Comparison of ENCODE assay signal across 16 mouse cellular contexts in the genomic region with DNA sequence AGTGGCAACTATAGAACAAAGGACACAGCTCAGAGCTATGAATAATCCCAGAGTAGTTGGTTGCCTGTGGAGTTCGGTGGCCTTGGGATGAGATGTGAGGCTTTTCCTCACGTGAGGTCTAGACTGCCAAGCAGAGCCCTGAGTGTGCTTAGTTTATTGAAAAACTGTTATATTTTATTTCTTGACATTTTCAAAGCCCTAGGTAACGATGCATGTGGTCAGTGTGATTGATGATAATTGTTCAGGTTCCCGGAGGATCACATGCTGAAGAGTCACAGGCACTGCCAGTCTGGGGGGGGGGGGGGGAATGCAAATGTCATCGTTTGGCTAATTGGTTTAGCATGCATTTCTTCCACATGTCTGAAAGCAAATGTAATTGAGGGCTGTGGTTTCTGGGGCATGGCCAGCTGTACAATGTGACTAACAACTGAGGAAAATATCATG.
DNase-seq lines count a peak whose midpoint lies in the region; ATAC-seq and TF ChIP-seq lines count a peak whose summit lies in the region.
"Had no signal": no experiment of that assay in that cellular context is flagged by ENCODE, and none has a peak within 500 bp of the region (broad histone marks: within the 10 kb centered on the region; RNA-seq: fewer than 3 reads in every experiment).

No protein-coding gene starts in this region.

- intact Hi-C loops in gastrocnemius, postnatal 36 days (cut with DNase I): no loop called here

- WGBS in lung, embryonic 14.5 days: 43% methylated on average over 5 of the region's 5 CpGs

- H3K9me3 ChIP-seq in lung, embryonic 14.5 days (ENCODE audit: low read depth, low read length): no peaks in the 10 kb centered on the region
- H3K9me3 ChIP-seq: embryonic facial prominence, embryonic 15.5 days; heart, embryonic 12.5 days; limb, embryonic 15.5 days; stomach, embryonic 15.5 days had no signal

- DNase-seq in lung, embryonic 14.5 days: peak; percentile 28
- DNase-seq in lung, postnatal 10 days: no peak
- DNase-seq in Muller cell, postnatal 12 days (ENCODE audit: inconsistent ontology term): peak; percentile 69
- DNase-seq in mesoderm, embryonic 11.5 days (ENCODE audit: low read depth, low spot score): peak; percentile 54
- no peak for DNase-seq in spleen, postnatal 4 days (ENCODE audit: low spot score in 2 of 2)
- no peak for DNase-seq in gastrocnemius, postnatal 36 days
- DNase-seq in adrenal gland, postnatal 14 days: no peak
- DNase-seq: cerebellum, adult 9-10 months; kidney, postnatal 14 days; right cerebral cortex, postnatal 14 days had no signal

- no peaks in the 10 kb centered on the region for H3K4me1 ChIP-seq in lung, embryonic 14.5 days (ENCODE audit: insufficient read depth)
- peaks cover 2% of the 10 kb centered on the region; the same call in 1 of the 2 replicates for H3K4me1 ChIP-seq in embryonic fibroblast, embryonic 13.5 days (ENCODE audit: control insufficient read depth, insufficient read depth, low read length)
- H3K4me1 ChIP-seq: heart, embryonic 12.5 days; limb, embryonic 15.5 days; stomach, embryonic 15.5 days had no signal

- H3K4me3 ChIP-seq in lung, embryonic 14.5 days (ENCODE audit: low read depth, low read length): no peak overlapping the region
- no peak overlapping the region for H3K4me3 ChIP-seq in embryonic fibroblast, embryonic 13.5 days (ENCODE audit: insufficient read depth, low read length)
- H3K4me3 ChIP-seq: embryonic facial prominence, embryonic 15.5 days; heart, embryonic 12.5 days; limb, embryonic 15.5 days; stomach, embryonic 15.5 days had no signal

- no peak overlapping the region for H3K9ac ChIP-seq in lung, embryonic 14.5 days
- H3K9ac ChIP-seq: embryonic facial prominence, embryonic 15.5 days; heart, embryonic 12.5 days; limb, embryonic 15.5 days; stomach, embryonic 15.5 days had no signal

- no peak for ATAC-seq in lung, embryonic 14.5 days (ENCODE audit: insufficient read depth)
- ATAC-seq: lung, postnatal 0 days had no signal

- H3K4me2 ChIP-seq in lung, embryonic 14.5 days: no peak overlapping the region
- H3K4me2 ChIP-seq: embryonic facial prominence, embryonic 15.5 days; heart, embryonic 12.5 days; limb, embryonic 15.5 days; stomach, embryonic 15.5 days had no signal

- H3K36me3 ChIP-seq in lung, embryonic 14.5 days (ENCODE audit: insufficient read depth): no peaks in the 10 kb centered on the region
- H3K36me3 ChIP-seq: embryonic facial prominence, embryonic 15.5 days; heart, embryonic 12.5 days; limb, embryonic 15.5 days; stomach, embryonic 15.5 days had no signal

- TF ChIP-seq CTCF in lung, embryonic 14.5 days (IDR thresholded peaks at IDR 0.05; ENCODE audit: low read depth): no peak
- TF ChIP-seq CTCF in embryonic fibroblast, embryonic 13.5 days (IDR thresholded peaks at IDR 0.05; ENCODE audit: borderline replicate concordance, insufficient read depth, low read length): no peak

- H3K27ac ChIP-seq in lung, embryonic 14.5 days (ENCODE audit: low read depth): no peak overlapping the region
- peak overlapping the region; percentile 75 for H3K27ac ChIP-seq in embryonic fibroblast, embryonic 13.5 days (ENCODE audit: insufficient read depth, low read length)
- H3K27ac ChIP-seq: limb, embryonic 15.5 days; stomach, embryonic 15.5 days had no signal

- no peak for TF ChIP-seq POLR2A in embryonic fibroblast, embryonic 13.5 days (IDR thresholded peaks at IDR 0.05; ENCODE audit: low read depth, low read length)

- no peaks in the 10 kb centered on the region for H3K27me3 ChIP-seq in lung, embryonic 14.5 days (ENCODE audit: insufficient read depth, low read length)
- H3K27me3 ChIP-seq: embryonic facial prominence, embryonic 15.5 days; limb, embryonic 15.5 days; stomach, embryonic 15.5 days had no signal

Comparison
In these comparisons a context has a peak if more than half of its experiments do, and no peak if none do; other contexts are left out.
1. DNase-seq: peak in lung, embryonic 14.5 days (single experiment), Muller cell, postnatal 12 days (single experiment) and mesoderm, embryonic 11.5 days (single experiment); none in lung, postnatal 10 days (single experiment), spleen, postnatal 4 days (0 of 2), gastrocnemius, postnatal 36 days (0 of 2) and adrenal gland, postnatal 14 days (single experiment).